Mouse (Mus musculus): ENCODE measurements around the gene Ppp3ca.

- no peak for TF ChIP-seq EP300 (IDR thresholded peaks at IDR 0.05; ENCODE audit: low read depth)
- no peak for TF ChIP-seq CTCF (IDR thresholded peaks at IDR 0.05; ENCODE audit: low read depth)
Observed at GRCm38 (mm10) chr3:136899744-136900143, 229.8 kb downstream of the Ppp3ca start.

Data from heart, postnatal 0 days (tissue).